Mouse (Mus musculus) lung, postnatal 4 days (tissue): ENCODE measurements around the gene Ferd3l.

Experiments used
- DNase-seq, 2 experiments: peaks; one replicate each; pipeline ENCODE4 v3.0.0; 2021

The Ferd3l gene

DNA sequence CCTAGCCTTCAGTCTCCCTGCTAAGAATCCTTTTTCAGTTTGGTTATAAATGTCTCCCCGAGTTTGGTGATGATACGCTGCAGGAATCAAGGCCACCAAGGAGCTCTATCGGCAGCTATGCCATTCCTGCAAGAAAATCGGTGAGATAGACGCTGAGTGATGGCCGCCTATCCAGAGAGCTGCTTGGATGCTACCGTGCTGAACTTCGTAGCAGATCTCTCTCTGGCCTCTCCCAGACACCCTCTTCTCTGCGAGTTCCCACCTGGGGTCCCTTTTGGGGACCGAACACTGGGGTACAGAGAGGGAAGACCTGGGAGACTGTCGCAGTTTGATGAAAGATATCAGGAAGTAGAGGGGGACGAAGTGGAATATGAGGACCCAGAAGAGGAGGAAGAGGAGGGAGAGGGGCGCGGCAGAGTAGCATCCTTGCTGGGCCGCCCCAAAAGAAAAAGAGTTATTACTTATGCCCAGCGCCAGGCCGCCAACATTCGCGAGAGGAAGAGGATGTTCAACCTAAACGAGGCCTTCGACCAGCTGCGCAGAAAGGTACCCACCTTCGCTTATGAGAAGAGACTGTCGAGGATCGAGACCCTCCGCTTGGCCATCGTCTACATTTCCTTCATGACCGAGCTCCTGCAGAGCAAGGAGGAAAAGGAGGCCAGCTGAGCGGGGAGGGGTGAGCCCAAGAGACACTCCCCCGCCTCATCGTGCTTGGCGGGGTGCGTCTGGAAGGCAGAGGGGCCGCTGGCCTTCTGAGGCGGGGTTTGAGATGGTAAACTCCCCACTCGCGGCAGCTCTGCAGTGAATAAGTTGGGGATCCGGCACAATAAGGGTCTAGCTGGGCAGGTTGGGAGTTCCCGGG, at the start of gene Ferd3l:
Gene Ferd3l, plus strand, starts transcription at position 95 of the 862 bp plus-strand sequence.
- no peak for DNase-seq

DNA sequence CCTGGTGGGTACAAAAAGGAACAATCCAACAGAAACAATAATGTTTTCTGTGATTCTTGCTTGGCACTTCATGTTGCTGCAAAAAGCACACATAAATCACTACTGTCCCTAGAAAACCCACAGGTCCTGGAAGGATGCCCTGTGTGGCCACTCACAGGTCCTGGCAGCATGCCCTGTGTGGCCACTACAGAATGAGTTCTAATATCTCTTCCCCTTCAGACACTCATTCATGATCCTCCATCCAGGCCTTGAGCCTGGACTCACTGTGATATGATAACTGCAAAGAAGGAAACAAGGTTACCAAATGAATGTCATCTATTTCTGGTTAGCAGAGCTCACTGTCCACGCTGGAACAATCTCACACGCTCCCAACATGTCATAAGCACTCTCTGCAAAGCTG, 34.3 kb upstream of the Ferd3l start:
- DNase-seq = no peak

DNA sequence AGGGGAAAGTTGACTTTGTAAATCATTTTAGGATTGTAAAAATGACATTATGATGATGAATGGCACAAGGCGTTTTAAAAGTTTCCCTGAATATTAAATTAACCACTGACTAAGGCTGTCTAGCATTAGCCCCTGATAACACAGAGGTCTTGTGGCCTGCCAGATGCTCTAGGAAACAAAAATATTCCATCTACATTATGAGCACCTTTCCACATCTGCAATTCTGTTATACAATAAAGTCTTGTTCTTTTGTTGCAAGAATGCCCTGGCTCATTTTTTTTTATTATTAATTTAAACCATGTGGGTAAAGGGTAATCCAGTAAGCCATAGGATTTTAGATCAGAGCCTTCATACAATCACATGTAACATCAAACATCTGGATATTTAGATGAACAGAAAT, 33.6 kb upstream of the Ferd3l start:
- DNase-seq = no peak

DNA sequence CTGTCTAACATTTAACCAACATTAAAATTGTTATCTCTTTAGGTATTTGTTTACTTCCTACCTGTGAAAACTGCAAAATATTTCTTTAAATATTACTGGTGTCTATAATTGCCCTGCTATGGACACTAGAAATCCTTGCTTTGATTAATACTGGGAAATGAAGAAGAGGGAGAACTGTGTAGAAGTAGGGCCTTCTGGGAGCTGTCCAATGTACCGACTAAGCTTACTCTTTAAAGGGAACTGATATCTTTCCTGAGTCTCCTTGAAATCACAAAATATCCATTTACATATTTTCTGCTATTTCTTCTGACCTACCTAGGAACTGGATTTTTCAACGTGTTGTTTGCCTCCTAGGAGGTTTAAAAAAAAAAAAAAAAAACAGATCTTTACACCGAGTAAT, 1.5 kb upstream of the Ferd3l start:
- DNase-seq = no peak

DNA sequence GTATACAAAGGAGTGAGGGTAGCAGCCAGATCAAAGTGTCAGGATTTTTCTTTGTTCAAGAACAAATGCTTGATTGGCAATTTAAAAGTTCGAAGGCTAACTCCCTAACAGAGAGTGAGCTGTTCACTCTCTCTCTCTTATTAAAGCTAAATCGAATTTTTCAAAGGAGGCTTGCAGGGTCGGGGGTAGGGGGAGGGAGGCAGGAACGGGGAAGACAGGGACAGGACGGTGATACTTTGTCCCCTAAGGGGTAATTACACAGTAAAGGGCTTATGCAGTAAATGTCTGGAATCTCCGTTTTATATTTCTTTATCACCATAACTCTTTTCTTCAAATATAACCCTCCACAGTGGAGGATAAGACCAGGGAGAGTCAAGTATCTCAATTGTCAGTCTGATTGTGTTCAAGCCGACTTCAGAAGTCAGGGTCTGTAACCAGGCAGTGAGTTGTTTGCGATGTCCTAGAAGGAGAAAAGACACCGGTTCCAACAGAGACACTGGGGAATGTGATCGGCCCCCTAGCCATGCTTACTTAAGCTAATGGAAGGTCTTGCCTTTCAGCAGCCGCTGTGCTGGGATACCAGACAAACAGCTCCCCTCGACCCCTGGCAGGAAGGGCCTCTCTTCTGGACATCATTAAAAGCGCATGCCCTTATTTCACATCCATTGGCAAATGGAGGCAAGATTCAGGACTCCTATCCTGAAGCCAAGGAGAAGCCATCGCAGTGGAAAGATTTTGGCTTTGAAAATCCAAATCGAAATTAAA, 709 bp upstream of the Ferd3l start:
- no peak for DNase-seq

DNA sequence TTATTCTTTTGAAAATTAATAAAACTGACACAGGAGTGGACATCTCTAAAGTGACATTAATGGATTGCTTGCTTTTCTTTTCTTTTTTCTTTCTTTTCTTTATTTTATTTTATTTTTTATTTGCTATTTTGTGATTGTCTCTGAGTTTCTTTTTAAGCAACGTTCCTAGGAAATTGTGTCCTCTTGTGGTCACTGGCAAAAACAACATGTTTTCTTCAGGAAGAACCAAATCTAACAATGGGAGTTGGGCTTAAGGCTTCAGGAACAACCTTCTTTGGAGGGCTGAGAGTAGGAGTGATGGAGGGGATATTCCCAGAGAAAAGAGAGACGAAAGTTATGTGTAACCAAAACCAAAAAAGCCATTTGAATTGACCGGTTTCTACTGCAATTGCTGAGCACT, 24.6 kb downstream of the Ferd3l start:
- no peak for DNase-seq

DNA sequence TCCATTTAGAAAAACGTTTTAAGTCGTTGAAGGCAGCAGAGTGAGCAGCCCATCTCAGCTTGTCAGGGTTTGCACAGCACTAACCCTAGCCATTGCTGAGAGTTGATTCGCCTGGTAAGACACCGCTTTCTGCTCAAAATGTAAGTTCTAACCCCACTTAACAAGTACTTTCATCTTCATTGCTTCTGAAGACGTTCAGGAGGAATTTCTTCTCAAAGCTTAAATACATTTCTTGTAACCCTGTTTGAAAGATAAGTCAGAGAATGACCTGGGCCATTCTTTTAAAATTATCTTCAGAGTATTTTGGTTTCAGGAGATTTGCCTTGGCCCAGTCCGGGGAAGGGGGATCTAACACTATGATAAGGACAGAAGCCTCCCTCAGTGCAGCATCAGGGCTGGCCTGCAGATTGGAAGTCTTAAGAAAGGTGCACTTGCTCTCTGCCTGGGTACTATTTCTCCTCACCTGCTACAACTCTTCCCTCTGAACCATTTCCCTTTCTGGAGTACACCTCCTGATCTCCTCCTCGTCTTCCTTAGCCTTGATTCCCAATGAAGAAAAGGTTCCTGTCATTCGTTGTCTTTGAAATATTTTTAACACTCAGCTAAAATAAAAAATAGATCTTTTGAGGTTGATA, 26.8 kb downstream of the Ferd3l start:
- no peak for DNase-seq

DNA sequence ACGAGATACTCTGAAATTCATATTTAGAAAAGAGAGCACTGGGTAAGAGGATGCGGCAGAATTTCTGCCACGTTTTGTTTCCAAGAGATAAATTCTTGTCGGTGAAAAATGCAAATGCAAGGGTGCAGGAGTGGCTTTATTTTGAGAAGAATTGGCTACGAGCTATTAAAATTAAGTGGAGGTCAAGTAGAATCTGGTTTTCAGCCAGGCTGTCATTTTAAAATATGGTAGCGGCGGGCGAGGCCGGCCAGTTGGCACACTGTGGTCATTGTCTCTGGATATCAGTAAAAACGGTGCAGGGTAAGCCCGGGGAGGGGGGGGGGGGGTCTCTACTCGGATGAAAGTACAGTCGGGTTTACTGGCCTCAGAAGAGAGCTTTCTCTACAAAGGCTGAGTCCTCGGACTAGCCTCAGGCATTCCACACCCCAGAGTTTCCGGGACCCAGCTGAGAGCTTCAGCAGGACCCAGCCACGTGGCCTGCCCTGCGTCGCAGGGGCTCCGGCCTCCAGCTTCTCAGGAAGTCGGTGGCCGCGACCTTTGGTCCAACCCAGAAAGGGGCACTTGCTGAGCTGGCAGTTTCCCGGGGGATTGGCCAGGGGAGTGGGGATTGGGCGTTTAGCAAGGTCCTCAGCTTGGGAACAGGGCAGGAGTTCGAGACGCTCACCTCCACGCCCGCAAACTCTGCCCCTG, 27.5 kb downstream of the Ferd3l start:
- peak in 1 of 2 experiments; percentile 21 for DNase-seq

DNA sequence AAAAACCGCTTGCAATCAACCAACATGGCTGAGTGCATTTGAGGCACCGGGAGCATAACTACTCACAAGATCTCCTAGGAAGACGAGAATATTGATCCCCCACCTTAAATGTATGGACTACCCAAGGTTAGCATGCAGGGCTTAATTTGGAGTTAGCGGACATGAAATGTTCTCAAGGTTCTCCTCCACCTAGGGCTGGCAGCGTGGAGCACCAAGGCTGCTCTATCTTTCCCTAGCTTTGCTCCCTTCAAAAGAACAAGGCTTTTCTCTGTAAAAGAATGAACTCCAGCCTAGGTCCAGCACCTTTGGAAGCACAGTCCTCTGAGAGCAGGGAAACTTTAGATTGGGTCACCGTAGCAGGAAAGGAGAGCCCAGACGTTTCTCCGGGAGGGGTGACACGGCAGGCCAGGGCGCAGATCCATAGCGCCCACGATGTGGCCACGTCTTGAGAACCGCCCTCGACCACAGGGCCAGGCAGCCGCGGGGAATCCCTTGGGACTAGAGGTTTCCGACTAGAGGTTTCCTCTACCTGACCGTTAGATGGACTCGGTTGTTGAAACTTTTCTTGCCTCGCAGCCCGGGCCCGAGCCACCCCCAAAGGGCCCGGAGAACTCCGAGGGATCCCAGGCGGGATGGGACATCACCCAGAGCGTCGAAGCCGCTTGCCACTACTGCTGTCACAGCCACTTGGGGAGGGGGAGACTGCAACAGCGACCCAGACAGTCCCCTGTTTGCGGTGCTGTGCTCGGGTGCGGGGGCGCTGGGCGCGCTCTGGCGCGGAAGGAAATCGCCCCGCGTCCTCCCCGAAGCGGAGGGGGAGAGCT, 28.6 kb downstream of the Ferd3l start:
- no peak for DNase-seq

DNA sequence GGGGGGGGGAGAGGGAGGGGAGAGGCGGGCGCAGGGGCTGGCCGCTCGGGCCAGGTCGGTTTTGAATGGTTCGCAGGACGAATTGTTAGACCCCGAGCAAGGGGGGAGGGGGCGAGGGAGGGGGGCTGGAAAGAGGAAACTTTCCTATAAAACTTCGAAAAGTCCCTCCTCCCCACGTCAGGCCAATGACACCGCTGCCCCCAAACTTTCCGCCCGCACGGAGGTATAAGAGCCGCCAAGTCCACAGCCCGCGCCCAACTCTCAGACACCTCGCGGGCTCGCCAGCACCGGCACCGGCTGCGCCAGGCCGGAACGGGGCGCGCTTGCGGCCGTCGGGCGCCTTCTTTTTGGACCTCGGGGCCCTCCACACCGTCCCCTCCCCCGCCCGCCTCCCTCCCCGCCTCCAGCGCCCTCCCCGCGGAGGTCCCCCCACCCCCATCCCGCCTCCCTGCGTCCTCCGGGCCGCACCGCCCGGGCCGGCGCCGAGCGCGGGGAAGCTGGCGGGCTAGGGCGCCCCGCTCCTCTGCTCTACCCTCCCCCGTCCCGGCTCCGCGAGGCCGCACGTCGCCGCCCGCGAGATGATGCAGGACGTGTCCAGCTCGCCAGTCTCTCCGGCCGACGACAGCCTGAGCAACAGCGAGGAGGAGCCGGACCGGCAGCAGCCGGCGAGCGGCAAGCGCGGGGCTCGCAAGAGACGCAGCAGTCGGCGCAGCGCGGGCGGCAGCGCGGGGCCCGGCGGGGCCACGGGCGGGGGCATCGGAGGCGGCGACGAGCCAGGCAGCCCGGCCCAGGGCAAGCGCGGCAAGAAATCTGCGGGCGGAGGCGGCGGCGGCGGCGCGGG, 29.4 kb downstream of the Ferd3l start, which contains the start of gene Twist1:
Gene Twist1, plus strand, starts transcription at position 272 of the 841 bp plus-strand sequence.
- peak in 1 of 2 experiments; percentile 57 for DNase-seq

DNA sequence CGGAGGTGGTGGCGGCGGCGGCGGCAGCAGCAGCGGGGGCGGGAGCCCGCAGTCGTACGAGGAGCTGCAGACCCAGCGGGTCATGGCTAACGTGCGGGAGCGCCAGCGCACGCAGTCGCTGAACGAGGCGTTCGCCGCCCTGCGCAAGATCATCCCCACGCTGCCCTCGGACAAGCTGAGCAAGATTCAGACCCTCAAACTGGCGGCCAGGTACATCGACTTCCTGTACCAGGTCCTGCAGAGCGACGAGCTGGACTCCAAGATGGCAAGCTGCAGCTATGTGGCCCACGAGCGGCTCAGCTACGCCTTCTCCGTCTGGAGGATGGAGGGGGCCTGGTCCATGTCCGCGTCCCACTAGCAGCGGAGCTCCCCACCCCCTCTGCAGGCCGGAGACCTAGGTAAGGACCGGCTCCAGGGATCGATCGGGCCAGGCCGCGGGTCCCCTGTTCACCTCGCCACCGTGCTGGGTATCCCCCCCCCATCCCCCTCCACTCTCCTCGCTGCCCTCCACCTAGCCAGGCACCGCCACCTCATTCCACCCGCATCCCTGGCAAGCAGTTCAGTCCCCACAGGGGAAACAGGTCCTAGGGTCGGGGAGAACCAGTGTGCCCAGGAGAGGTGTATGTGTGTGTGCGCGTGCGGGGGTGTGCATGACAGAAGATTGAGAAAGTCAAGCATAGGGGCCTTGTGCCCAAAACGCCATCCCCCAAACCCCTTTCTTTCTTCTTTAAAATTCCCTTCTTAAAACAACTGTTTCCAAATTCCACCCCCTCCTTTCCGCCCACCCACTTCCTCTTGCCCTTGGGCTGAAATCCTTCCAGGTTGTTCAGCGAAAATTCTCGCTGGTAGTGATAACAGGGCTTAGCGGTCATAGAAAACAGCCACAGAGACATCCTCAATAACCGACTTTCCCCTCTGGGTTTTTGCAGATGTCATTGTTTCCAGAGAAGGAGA, 30.3 kb downstream of the Ferd3l start:
- DNase-seq = no peak

DNA sequence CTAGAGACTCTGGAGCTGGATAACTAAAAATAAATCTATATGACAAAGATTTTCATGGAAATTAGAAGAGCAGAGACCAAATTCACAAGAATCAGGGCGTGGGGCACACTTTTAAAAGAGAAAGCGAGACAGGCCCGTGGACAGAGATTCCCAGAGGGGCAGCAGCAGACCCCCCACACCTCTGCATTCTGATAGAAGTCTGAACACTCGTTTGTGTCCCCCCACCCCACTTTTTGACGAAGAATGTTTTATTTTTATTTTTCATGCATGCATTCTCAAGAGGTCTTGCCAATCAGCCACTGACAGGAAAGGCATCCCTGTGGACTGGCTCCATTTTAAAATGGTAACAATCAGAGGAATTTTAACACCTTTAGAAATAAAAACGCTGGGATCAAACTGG, 31.0 kb downstream of the Ferd3l start:
- no peak for DNase-seq

DNA sequence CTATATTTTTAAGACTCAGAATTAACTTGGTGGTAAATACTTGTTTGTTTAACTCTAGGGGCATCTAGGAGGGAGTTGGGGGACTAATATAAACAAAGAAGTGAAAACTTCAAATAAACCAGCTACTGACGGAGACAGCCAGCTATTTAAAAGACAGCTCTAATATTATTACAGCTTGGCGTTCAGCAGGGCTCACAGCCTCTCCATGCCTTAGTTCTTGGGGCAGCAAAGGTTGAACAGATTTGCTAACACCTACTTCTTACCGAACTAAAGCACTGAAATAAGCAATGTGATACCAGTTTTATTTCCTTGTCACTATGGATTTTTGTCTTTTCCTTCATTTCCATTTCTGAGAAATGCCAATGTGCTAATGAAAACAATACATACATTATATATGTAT, 31.6 kb downstream of the Ferd3l start:
- no peak for DNase-seq

DNA sequence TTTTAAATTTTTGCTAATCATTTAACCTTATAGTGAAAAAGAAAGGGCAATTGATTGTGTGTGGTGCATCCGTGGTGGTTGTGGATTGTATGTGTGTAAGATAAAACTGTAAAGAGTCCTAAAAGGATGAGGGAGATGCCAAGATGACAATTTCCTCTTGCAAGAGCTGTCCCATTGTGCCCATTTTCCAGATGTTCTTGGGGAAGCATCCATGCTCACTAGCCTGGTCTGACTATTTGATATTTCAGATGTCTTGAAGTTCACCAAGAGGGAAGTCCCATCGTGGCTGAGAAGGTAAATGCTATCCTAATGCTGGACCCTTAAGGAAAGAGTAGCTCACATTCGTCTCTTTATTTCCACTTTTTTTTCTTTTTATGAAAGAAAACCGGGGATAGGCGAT, 32.8 kb downstream of the Ferd3l start:
- no peak for DNase-seq

DNA sequence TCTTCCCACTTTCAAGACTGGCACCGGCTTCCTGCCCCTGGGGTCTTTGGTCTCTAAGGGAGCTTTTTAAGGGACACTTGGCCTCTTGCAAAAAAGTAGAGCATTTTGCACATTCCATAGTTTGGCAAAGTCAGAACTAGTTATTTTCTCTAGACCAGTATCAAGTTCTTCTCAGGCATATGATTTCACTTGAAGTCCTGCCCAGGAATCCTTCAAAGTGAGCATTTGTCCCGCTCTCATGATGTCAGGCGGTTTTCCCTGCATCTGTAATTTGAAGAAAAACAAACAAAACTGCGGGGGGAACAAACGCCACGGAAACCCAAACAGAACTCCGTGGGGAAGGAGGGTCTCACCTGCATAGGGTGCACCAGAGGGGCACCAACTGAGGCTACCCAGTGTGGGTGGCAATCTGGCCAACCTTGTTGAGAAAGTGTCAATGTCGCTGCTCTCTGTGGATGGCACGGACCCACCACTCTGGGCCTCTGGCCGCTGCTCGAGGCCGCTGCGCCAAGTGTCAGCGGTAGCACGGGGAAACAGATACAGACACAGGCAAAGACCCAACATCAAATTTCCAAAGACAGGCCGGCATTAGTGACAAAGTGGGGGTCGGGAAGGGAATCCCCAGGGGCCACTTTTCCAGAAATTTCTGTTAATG, 34.0 kb downstream of the Ferd3l start:
- peak in 1 of 2 experiments; percentile 21 for DNase-seq

DNA sequence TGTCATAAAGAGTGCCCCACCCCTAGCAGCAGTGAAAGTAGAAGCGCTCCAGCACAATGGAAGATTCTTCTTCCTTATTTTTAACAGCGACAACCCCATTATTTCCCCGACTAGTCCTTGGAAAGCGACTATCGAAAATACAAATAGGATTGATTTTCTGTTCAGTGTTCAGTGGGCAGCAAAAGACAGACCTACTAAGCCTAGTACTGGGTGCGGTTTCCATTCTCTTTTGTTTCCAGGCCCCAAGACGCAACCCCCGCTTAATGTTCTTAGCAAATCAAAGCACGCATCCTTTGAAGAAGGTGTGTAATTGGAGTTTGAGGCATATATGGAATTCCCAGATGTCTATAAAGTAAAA, 34.5 kb downstream of the Ferd3l start:
- DNase-seq = no peak

DNA sequence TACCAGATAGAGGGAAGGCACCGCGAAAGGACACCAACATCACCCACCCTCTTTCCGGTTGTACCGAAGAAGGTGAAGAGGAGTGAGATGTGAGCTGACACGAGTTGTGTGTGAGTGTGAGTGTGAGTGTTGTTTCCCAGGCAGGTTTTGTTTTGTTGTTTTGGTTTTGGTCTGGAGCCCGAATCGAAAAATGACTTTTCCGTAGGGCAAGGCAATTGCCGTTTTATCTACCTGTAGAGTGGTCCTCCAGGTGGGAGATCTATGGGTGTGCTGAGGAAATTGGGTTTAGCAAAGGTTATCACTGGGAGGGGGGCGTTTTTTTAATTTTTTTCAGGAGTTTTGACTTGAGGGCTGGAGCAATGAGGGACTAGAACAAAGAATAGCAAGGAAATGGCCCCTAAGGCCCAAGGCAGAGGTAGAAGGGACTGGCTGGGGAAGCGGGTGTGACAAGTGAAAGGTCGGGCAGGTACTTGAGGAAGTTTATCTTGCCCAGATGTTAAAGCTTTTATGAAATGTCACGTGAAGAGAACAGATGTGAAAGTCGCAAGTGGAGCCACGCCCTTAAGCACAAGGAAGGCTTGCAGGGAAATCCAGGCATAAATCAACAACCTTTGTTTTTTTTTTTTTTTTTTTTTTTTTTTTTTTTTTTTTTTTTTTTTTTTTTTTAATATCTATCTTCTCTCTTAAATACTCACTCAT, 35.6 kb downstream of the Ferd3l start:
- no peak for DNase-seq

DNA sequence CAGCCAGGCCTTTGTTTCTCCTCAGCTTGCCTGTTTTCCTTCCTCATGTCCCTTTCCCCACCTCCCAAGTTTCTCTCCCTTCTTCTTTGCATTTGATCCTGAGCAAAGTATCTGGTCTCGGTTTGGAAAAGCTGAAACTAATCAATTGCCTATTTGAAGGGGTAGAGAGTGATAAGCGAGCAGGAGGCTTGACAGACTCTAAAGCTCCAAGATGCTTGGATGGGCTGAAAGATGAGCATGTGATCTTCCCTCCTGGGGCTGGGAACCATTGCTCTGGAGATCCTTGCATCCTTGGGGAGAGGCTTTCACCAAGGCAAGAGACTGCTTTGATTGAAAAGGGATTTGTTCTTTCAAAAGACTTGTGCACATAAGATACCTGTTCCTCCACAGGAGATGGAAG, 36.2 kb downstream of the Ferd3l start:
- no peak for DNase-seq
